Mouse (Mus musculus): ENCODE results near the gene Slc19a1.

Slc19a1 gene

GRCm38 (mm10) chr10:77097006-77097889, 65.2 kb downstream of the Slc19a1 start:
- DNase-seq (ENCODE audit: low spot score) = no peak

DNA sequence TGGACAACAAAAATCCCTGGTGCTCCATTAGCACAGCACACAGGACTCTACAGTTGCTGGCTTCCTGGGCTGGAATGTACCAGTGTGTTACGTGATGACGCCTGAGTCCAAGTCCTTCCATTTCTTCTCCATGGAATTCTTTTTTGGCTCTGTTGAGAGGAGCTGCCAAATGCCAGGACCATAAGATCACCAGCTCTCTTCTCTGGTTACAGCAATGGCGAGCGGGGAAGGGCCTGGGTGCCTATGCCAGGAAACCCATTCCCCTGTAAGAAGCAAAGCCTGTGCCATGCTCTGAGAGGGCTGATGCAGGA, 65.8 kb downstream of the Slc19a1 start:
- no peak for DNase-seq (ENCODE audit: low spot score)

DNA sequence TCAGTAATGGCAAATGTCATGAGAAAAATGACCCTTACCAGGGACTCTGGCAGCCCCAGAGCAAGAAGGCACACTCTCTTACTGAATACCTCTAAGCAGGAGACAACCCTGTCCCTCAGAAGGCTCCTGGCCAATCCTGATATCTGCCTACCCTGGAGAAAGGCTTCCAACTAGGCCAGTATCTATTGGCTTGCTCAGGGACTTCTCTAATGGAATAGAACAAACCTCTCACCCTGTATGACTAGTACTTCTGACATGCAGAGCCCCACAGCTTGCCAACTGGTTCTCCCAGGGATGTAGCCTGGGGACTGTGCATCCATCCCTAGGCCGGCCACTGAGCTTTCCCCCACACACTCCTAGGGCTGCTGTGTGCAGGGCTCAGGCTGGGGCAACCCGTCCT, 66.6 kb downstream of the Slc19a1 start:
- no peak for DNase-seq (ENCODE audit: low spot score)

DNA sequence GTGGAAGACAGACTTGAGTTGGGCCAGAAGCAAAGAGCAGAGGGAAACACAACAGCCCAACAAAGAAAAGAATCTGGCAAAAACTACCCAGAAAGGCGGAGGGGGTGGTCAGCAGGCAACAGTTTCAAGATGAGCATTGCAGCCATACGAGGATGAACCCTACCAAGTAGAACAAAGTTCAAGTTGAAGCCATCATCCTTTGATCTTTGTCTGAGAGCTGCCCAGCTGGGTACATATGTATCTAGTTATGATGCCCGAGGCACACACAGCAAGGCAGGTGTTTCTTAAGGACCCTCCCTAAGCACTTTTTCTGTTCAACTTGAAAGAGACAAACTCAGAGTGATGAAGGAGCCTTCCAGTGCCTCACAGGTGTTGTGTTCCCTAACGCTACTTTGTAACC, 67.7 kb downstream of the Slc19a1 start:
- no peak for DNase-seq (ENCODE audit: low spot score)

GRCm38 (mm10) chr10:77103689-77104088, 71.6 kb downstream of the Slc19a1 start:
- DNase-seq (ENCODE audit: low spot score) = no peak

DNA sequence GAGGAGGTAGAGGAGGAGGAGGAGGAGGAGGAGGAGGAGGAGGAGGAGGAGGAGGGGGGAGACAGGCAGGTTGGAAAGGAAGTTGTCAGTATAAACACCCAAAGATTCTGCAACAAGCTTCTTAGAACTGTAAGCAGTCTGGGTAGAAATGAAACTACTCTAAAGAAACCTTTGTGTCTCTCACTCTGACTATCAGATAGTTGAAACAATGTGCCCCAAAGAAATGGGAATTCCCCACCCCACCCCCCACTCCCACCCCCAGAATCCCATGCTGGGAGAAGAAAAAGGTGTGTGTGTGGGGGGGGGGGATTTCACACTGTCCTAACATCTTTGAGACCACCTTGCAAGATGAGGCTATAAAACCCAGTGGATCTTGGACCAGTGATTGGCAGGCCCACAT, 72.3 kb downstream of the Slc19a1 start:
- DNase-seq (ENCODE audit: low spot score) = no peak

GRCm38 (mm10) chr10:77108106-77108505, 76.1 kb downstream of the Slc19a1 start:
- no peak for DNase-seq (ENCODE audit: low spot score)

DNA sequence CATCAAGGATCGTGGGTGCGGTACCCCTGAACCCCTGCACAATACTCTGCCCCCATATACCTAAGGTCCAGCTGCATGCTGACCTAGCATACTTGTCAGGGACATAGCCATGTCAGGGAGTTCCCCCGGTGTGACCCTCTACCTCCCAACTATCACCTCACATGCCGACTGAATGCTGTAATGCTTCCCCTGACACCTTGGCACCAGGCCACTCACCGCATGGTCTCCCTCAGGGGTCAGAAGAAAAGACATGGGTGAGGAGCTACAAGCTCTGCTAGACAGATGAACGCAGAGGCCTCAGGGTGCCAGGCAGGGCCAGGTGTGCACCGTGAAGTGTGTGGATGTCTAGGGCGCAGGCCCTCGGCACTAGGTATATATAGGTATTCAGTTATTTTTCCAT, 78.0 kb downstream of the Slc19a1 start:
- DNase-seq (ENCODE audit: low spot score) = no peak

Measured in urinary bladder, postnatal 25 days (tissue).